Mouse (Mus musculus) frontal cortex, adult (tissue): ENCODE results near the gene Tymp.

Source experiments
- ATAC-seq: cut with Nextera tagmentation; 2 replicates; pipeline ENCODE4 v1.9.2; 2017; ENCODE audit warnings: mild to moderate bottlenecking, moderate library complexity, mixed read lengths; ENCODE audit not compliant: low TSS enrichment

Gene Tymp

DNA sequence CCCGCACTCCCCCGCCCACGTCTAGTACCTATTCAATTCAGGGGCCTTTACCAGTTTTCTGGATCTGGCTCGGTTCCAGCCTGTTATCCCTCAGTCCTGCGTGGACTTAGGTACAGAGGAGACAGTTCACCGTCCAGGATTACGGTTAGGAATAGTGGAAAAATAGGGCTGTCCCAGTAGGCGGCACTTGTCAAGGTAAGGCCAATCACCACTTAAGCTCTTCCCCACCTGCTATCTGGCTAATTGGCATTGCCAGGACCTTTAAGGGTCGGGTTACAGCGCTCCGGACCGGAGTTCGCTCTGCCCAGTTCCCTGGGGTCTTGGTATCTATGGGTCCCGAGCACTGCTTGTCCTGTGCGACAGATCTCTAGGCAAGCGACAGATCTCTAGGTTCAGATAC, at the start of gene Tymp:
Tymp (minus strand) TSS at position 83 of the 400 bp plus-strand sequence.
- ATAC-seq = no peak

DNA sequence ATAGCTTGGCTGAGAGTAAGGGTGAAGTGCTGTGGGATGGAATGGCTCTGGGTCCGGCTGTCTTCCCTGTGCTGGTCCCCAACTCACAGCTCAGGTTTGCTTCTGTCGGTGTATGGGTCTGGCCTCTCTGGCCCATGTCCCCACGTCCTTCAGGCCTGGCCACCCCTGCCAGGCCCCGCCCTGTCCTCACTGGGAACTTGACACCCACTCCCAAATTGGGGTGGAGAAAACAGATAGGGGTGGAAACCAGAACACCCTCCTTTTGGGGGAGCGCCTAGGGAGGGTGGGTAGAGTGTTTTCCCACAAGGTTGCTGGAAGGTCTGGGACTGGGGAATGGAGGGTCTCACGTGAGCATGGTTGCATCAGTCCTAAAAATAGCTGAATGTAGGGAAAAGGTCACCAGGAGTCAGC, 48.9 kb upstream of the Tymp start, which contains the start of gene Cpt1b:
Cpt1b (minus strand) TSS at position 153 of the 411 bp plus-strand sequence.
- no peak for ATAC-seq

- no peak for ATAC-seq
These were observed 47.8 kb upstream of the Tymp start for GRCm38 (mm10) chr15:89424621-89425020.

- no peak for ATAC-seq
These were observed 45.1 kb upstream of the Tymp start for GRCm38 (mm10) chr15:89421938-89422337.

- ATAC-seq = no peak
These were observed 38.4 kb upstream of the Tymp start for GRCm38 (mm10) chr15:89415282-89415681.

GRCm38 (mm10) chr15:89410118-89410517, 33.3 kb upstream of the Tymp start, which contains the start of gene Syce3:
Gene Syce3 (minus strand): TSS chr15:89410503.
- ATAC-seq = no peak

DNA sequence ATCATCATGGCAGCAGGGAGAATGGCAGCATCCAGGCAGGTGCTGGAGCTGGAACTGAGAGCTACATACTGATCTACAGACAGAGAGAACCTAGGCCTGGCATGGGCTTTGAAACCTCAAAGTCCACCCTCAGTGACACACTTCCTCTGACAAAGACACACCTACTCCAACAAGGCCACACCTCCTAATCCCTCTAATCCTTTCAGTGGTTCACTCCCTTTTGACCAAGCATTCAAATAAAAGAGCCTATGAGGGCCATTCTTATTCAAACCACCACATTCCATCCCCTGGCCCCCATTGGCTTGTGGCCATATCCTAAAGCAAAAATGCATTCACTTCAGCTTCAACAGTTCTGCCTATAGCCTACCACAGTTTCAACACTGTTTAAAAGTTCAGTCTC, 29.9 kb upstream of the Tymp start:
- ATAC-seq = no peak

- ATAC-seq = no peak
These were observed 28.2 kb upstream of the Tymp start for GRCm38 (mm10) chr15:89404831-89405623.

- ATAC-seq = no peak
These were observed 25.6 kb upstream of the Tymp start for GRCm38 (mm10) chr15:89402471-89402870.

DNA sequence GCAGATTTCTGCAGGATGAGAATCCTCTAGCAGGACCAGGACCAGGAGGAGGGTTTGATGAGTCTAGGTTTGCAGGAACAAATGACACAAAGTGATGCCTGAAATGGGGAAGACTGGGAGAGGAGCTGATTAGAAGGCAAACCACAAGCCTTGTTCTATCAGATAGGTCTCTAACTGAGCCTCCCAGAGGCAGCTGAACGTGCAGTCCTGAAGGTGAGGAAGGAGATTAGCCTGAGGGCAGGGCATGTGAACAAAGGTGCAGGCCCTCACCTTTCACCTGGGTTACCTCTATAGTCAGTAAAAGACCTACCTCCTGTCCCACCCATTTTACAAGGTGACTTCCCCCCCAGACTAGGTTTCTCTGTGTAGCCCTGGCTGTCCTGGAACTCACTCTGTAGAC, 22.9 kb upstream of the Tymp start:
- no peak for ATAC-seq

DNA sequence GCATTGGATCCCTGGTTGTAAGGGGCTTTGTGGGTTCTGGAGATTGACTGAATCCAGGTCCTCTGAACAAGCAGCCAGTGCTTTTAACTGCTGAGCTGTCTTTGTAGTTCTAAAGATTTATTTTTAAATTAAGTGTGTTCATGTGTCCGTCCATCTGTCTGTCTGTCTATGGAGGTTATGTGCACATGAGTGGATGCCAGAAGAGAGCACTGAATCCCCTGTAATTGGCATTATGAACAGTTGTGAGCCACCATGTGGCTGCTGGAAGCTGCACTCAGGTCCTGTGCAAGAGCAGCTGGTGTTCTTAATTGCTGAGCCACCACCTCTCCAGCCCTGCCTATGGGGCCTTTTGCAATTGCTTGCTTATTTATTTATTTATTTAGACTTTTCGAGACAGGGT, 21.3 kb upstream of the Tymp start:
- ATAC-seq = no peak

DNA sequence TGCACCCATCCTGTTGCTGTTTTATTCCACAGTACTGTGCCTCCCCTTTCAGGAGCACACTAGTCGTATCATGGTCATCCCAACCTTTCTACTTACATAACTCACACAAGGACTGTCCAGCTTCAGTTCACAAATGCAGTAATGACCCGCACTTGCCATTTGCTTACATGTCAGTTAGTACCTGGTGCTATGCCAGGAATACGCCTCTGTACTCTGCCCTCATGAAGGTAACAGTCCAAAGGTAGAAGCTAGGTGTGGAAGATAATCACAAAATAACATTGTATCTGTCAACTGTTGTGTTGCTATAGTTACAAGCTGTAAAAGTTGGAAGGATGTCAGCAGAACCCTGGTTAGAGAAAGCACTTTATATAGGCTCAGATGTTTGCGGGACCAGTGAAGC, 20.0 kb upstream of the Tymp start:
- ATAC-seq = no peak

GRCm38 (mm10) chr15:89390081-89390480, 13.2 kb upstream of the Tymp start:
- ATAC-seq = no peak

- ATAC-seq = no peak
These were observed 10.3 kb upstream of the Tymp start for GRCm38 (mm10) chr15:89387127-89387526.

DNA sequence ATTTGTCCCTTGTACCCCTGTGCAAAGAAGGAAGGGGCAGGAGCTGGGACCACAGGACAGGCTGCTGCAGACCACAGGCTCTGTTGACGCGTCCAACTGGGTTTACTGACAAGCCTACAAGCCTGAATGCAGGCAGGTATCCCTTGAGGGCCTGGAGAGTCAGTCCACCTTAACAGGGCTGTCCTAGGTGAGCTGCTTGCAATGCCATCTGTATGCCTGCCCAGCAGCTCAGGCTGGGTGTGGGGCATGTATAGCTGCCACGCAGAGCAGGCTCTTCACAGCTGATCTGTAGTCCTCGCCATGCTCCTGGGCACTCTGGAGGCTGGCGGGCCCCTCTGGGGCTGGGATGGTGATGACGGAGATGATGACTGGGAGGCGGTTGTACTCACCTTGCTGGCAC, 7.8 kb upstream of the Tymp start, which contains the start of gene Klhdc7b:
Klhdc7b (plus strand) TSS at position 301 of the 400 bp plus-strand sequence.
- no peak for ATAC-seq

DNA sequence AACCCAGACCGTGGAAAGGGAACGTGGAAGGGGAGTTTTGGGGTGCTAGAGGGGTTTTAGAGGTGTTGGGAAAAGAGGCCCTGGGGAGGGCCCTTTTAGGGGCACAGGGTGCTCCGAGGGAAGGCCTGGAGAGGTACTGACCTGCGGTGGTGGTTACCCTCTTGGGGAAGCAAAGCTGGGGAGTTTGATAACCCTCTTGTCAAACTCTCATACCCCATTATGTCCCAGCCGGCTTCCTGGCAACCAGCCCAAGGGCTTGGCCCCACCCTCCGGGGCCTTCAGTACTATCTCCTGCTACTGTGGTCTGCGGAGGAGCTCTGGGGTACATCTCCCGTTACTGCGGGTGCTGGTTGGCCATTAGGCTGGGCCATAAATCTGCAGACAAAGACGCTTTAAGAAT, 2.6 kb upstream of the Tymp start:
- ATAC-seq = no peak

DNA sequence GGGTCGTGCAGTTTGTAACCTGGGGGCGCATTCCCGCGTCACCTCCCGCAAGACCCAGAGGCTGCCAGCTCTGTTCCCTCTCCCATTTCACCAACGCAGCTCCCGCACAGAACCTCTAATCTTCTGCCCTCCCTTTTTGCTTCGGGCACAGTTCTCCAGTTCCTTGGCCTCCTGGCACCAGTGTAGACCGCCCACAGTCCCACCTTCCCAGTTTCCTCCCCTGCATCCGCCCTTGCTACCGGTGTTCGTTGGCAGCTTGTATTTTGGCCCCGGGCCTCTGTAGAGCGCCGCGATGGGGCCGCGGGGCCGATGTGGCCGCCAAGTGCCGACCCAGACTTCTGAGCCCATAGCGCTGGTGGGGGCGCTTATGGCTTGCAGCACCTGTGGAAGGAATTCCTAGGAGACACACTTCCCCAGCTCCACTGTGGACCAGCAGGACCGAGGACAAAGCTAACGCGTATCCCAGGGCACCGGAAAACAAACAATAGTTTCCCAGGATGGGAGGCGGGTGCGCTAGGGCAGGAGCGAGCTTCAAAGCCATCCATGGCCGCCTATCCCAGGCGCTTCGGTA, 2.1 kb upstream of the Tymp start, which contains the start of gene Odf3b:
Odf3b (minus strand) TSS at position 452 of the 571 bp plus-strand sequence.
- peak; percentile 40 for ATAC-seq

GRCm38 (mm10) chr15:89377938-89378828, 1.3 kb upstream of the Tymp start:
- no peak for ATAC-seq

DNA sequence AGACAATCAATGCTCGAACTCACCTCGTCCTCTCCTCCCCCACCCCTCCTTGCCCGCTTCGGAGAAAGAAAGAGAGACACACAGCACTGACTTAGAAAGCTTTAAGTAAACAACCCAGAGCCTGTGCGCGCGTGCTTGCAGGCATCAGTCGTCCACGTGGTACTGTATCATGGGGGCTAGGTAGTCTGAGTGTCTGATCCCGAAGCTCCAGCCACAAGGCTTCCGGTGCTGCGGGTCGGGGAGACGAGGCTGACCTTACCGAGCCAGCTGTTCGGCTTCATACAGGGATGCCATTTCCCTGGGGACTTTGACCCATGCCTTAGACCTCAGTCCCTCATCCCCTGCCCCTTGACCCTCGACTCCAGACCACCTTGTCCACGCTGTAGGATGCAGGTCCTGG, 523 bp upstream of the Tymp start:
- no peak for ATAC-seq

DNA sequence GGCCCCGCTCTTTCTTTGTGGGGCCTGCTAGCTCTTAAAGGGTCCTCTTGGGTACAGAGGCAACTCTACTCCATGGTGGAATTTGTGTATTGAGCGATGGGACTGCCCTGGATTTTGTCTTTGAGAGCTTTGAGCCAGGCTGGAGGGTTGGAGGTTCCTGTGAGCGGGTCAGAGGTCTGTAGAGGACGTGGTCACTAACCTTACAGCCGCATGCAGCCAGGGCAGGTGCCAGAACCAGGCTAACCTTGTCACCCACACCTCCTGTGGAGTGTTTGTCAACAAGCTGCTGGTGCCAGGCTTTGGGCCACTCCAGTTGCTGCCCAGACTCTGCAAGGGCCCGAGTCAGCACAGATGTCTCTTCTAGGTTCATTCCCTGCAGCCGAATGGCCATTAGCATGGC, 799 bp downstream of the Tymp start:
- ATAC-seq = no peak

- ATAC-seq = no peak
These were observed 1.9 kb downstream of the Tymp start for GRCm38 (mm10) chr15:89374801-89375534.

DNA sequence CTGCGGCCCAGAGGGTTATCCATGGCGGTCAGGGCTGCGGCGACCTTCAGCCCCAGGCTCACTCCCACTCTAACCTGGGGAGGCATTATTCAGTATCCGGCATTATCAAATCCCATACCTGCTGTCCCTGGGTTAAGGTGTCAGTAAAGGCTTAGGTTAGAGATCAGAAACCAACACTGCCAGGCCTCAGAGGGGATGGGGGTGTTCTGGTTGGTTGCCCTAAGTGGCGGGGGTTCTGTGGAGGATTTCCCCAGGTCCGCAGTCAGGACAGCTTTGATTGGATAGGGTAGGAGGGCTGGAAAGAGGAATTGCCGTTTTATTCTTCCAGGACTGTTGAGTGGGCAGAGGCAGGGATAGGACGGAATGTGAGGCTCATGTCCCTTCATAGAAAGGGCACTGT, 2.5 kb downstream of the Tymp start:
- ATAC-seq = no peak
